Mouse (Mus musculus): ENCODE measurements at regions not wholly inside any gene's neighbourhood (a gene's known extent, or its start where the extent isn't known, plus 50 kb on each side); places are given as distances from the start of the nearest gene placed in this dataset.
"Not testable (repeated sequence)": the region's sequence is repeated elsewhere in the genome, so short reads cannot be mapped to it uniquely, and the experiment has no call there.

DNA sequence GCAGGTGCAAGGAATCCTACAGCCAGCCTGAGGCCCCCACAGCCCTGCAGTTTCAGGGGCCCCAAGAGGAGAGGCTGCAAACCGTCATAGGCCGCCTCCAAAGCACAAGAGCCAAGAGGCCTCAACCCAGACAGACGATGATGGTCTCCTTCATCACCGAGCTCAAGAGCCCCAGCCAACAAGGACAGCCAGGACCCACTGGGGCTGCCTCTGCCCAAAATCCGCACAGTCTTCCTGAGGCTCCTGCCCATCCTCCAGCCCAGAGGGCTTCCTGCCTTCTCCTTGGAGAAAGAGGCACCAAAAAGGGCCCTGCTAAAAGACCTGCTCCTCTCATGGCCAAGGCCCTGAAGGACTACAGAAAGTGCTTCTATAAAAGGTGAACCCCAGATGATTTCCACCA, 112.3 kb downstream of the Nus1 start:
- DNase-seq: not testable (repeated sequence)

DNA sequence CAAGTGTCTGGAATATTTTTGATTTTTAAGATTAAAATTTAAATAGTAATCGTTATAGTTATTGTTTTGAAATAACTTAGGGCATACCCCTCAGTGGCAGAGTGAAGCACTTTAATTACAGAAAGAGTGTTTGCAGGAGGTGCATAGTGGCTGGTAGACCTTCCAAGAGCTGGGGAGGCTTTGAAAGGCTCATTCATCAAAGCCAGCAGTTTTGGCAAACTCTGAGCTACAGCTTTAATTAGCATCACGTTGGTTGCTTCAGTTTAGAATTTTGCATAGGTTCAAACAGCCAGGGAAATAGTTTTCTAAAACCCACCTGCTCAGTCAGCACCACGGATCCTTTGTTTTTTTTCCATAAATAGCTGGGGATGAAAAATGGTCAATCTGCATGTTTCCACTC, 113.5 kb downstream of the Nus1 start:
- DNase-seq: no peak

DNA sequence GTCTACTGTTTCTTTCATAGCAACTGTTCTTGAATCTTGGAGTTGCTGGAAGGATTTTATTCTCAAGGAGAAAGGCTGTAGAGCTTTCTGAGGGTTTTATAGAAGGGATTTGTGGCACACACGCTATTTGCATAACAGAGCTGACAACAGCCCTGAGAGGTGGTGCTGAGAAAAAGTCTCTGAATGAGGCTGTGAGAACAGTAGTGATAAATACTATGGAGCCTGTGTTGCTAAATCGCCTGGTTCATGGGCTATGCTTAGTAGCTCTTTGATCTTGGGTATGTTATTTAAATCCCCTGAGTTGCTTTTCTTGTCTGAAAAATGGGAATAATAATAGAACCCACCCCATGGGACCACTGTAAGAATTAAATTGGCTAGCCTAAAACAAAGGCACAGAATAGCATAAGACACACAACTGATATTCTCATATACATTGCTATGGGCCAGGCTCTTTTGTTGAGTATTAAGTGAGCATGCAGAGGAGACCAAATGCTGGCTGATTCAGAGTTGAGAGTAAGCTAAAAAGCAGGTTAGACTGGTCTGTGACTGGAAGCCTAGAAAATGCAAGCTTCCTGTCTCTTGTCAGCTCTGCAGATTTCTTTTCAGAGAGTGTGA, 116.0 kb downstream of the Nus1 start:
- DNase-seq: no peak

DNA sequence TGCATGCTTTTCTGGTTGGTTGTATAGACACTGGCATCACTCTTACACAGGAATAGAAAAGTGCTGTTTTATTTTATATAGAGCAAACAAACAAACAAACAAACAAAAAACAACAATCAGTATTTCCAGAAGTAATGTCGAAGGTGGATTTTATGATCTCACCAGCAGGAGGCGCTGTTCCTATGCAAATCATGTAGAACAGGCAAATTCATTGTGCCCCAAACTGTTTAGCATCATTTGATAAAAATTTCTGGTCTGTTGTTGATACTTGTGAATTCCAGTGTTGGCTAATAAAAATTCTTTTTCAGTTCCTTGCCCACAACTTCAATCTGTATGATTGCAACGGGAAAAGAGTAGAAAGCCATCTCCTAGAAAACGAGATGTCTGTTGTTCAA, 116.5 kb downstream of the Nus1 start:
- peak; percentile 21 for DNase-seq

DNA sequence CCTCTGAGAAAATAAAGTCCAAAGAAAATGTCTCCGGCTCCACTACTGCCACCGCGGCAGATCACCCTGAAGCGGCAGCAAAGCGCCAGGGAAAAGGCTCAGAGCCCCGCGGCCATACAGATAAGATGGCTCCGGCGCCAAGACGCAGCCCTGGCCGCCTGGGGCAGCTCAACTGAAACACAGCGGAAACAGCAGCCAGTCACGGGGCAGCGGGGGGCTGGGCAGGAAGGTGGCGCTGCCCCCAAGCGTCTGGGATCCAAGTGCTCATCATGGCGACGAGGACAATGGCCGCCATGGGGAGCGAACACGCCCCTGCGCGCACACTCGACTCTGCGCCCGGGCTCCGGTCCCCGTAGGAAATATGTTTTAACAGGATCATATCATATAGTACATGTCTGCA, 128.2 kb downstream of the Nus1 start:
- no peak for DNase-seq

DNA sequence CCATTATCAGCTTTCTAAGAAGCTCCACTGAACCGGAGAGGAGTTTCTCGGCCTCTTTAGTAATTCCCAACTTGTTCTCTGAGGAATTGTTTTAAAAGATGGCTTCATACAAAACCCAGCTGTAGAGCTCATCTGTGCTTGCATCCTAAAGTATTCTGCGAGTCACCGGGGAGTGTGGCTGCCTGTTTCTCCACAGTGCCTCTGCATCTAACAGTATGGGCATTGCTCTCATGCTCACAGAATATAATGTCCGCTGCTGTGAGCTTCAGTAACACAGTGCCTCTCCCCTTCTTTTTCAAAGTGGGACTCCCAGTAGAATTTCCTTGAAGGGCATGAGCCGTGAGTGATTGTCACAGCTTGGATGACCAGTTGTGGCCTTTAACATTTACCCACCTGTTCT, 113.0 kb upstream of the Slc35f1 start:
- DNase-seq: no peak

DNA sequence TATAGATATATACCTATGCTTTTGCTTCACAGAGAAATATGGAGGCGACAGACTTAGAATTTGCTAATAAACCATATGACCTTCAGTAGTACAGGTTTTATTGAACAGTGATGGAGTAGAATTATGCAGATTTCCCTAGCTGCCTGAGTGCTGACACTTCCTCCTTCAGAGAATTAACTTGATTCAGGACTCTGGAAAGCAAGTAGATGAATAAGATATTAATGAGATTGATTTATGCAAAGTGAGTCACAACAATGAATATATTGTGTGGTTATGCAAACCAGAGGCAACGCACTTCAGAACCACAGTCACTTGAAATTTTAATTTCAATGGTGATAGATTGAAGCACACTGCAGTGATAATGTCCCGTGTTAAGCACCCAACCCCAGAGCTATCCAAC, 112.5 kb upstream of the Slc35f1 start:
- DNase-seq: no peak

DNA sequence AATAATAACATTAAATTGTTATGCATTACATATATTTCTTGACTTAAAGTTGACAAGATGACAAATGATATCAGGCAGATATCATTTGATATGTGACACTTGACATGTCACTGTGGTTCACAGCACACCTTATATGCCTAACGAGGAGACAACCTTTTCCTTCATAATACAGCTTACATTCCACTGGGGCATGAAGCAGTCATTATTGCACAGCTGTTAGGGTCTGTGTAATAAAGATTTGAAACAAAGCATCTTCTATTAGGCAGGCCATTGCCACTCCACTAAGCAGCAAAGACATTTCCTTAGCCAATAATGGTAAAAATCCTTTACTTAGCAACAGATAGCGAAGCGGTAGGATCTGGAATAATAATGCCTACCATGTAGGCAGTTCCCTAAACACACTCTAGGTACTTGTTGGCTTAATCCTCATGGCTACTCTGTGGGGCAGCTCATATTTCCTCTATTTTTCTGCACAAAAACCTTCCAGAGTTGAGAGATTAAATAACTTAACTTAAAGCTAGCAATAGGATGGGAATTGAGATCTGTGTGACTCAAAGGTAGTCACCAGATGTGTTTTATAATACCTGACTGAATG, 112.0 kb upstream of the Slc35f1 start:
- no peak for DNase-seq

DNA sequence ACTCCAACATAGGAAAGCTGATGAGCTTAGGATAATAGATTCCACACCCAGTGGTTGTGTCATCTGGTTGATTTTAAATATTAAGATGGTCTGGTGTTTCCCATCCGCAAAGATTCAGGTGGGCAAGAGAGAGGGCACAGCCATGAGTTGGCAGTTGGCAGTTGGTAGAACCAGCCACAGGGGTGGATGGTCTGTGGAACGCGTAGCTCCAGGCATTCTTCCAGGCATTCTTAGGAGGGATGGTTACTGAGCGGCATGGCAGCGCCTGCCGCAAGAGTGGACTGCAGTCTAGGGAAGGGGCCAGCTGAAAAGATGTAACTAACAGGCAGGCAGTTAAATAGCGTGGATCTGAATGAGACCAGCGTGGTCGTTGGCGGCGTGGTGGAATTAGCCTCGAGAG, 96.6 kb upstream of the Slc35f1 start:
- no peak for DNase-seq

Measured in right cerebral cortex, postnatal 25 days (tissue).